Mouse (Mus musculus): ENCODE measurements around the gene Nlgn1. TPM values are rescaled to one million over a fixed set of nuclear protein-coding genes. Genes with fewer than 3 reads are reported as not detected.

The Nlgn1 gene
- polyA plus RNA-seq, 1 experiment from 2014 or later, result 1.6 TPM

GRCm38 (mm10) chr3:25412003-25412402, 920.3 kb downstream of the Nlgn1 start:
- Histone ChIP-seq H3K4me2 (ENCODE audit: low read depth, low read length) (no peak overlapping the region), H3K27me3 (ENCODE audit: control insufficient read depth, insufficient read depth, low read length) (no peaks in the 10 kb centered on the region), H3K4me1 (ENCODE audit: control insufficient read depth, insufficient read depth, low read length) (no peaks in the 10 kb centered on the region), H3K9me3 (replicated peaks; ENCODE audit: control insufficient read depth, low read length) (no peaks in the 10 kb centered on the region), H3K4me3 (replicated peaks; ENCODE audit: low read length) (no peak overlapping the region), H3K36me3 (ENCODE audit: control insufficient read depth, insufficient read depth, low read length) (no peaks in the 10 kb centered on the region), H3K9ac (ENCODE audit: low read length) (no peak overlapping the region), H3K27ac (ENCODE audit: low read length) (no peak overlapping the region)
- no peak for ATAC-seq (ENCODE audit: insufficient read depth, low FRiP score)
- WGBS, result 79% methylated on average over 4 of the region's 4 CpGs
